Mouse (Mus musculus): ENCODE results near the gene Trim15. TPM values are rescaled to one million over a fixed set of nuclear protein-coding genes. Genes with fewer than 3 reads are reported as not detected.

Trim15 gene
- not detected for total RNA-seq (2023)

DNA sequence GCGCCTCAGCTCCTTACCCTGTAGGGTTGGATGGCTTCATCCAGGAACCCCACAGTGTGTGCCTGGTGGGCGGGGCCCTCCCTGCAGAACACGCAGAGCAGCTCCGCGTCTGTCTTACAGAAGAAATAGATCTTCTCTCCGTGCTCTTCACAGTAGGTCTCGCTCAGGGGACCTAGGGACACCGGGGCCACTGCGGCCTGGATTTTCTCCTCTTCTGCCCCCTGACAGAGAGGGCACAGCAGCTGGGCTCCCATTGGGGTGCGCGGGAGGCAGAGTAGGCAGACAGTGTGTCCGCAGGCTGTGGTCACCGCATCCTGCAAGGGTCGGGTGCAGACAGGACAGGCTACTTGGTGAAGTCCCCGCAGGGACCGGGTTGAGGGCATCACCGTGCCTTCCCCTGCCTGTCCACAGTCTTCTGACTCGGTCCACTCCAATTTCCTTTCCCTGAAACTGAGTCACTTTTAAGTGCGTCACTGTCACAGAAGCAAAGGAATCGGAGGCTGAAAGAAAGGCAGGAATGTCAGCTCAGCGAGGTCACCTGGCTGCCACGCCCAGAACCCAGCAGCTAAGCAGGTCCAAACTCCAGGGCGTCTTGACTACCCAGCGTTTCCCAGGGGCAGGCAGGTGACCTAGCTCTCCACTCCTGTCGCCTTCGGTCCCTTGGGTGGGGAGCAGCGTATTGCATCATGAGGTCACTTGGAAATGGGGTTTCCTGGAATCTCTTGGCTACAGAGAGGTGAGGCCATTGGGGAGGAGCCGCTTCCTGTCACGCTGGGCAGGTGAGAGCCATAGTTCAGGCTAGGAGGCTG, at the start of gene Trim15:
Gene Trim15 (minus strand): TSS at position 492 of the 809 bp plus-strand sequence.

DNA sequence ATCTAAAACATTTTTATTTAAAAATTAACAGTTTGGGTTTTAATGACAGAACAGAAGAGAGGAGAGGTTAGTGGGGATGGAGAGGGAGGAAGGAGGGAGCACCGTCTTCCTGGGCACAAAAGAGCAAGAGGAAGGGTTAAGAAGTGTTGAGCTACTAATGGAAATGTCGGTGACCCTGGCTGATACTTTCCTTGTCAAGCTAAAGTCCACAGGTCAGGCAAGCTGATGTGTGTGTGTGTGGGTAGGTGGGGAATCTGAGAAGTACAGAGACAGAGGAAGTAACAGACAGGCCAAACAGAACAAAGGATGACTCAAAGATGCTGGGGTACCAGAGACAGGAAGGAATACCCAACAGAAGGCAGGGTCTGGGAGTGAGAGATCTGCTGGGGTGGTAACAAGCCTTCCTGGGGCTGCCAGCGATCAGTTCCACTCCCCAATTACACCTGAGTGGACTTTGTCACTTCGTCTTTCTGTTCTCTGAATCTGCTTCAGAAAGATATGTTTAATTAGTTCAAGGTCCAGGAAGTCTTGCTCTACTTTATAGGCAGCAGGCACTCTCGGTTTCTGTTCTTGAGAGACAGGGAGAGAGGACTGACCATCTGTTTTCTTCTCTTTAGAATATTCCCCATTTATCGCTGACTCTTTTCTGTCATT, 30.7 kb upstream of the Trim15 start, which contains the start of gene Trim31:
Gene Trim31 (plus strand): TSS at position 567 of the 654 bp plus-strand sequence.

DNA sequence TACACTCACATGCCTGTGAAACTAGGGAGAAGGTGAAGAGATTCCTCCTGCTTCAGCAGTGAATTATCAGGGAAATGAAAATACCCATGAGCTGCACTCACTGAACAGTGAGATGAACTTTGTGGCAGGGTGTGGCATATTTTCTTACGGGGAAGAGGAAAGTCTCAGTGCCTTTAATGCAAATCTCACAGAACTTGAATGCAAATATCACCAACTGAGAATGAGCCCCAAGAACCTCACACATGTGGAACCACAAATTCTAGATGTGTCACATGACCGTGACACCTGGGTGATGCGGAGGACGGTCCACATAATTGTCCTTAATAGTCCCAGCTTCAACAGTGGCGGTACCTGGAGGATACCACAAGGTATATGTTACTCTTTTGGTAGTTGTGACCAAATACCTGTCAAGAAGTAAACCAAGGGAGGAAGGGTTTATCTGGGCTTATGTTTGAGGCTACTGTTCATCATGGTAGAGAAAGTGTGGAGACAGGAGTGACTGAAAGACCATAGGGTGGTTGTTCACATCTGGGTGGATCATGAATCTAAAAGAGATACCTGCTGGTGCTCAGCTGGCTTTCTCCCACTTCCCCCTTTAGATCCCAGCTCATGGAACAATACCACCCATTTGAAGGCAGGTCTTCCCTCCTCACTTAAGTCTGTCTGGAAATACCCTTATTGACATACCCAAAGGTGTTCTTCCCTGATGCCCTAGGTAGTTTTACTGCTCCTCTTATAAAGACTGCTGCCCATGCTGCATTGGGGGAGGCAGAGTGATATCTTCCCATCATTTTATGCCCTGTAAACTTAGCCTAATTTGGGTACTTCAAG, 23.3 kb upstream of the Trim15 start, which contains the start of gene Trim40:
Gene Trim40 (minus strand): TSS at position 51 of the 831 bp plus-strand sequence.

GRCm38 (mm10) chr17:36869284-36869954, 2.4 kb upstream of the Trim15 start, which contains the start of gene Trim10:
Trim10 (plus strand) TSS chr17:36869574.

GRCm38 (mm10) chr17:36836874-36837647, 29.9 kb downstream of the Trim15 start, which contains the start of gene Trim26:
Trim26 (plus strand) TSS chr17:36837134.

GRCm38 (mm10) chr17:36811871-36812270, 55.1 kb downstream of the Trim15 start, which contains the start of gene H2-M10.6:
H2-M10.6 (plus strand) TSS chr17:36812171.

Other genes with a start within 250 kb of the Trim15 start
- gene H2-M9, start 224.5 kb downstream of the Trim15 start, total RNA-seq (2023), result not detected
- gene H2-M1, start 195.0 kb downstream of the Trim15 start, total RNA-seq (2023), result not detected
- not detected for gene H2-M10.5, start 94.3 kb downstream of the Trim15 start, total RNA-seq (2023)
- not detected for gene H2-M10.6, start 55.0 kb downstream of the Trim15 start, total RNA-seq (2023)
- 125 TPM for gene Trim26, start 30.1 kb downstream of the Trim15 start, total RNA-seq (2023)
- 2.6 TPM for gene Trim10, start 2.4 kb upstream of the Trim15 start, total RNA-seq (2023)
- gene Trim40, start 22.9 kb upstream of the Trim15 start, total RNA-seq (2023), result not detected
- gene Trim31, start 30.9 kb upstream of the Trim15 start, total RNA-seq (2023), result not detected
- 1.4 TPM for gene Rnf39, start 75.7 kb upstream of the Trim15 start, total RNA-seq (2023)
- 70.8 TPM for gene Ppp1r11, start 84.5 kb upstream of the Trim15 start, total RNA-seq (2023)
- gene Znrd1, start 91.3 kb upstream of the Trim15 start, total RNA-seq (2023), result 64.3 TPM
- 1.7 TPM for gene Znrd1as, start 91.4 kb upstream of the Trim15 start, total RNA-seq (2023)
- gene 2410137M14Rik, start 114.0 kb upstream of the Trim15 start, total RNA-seq (2023), result not detected
- not detected for gene H2-M5, start 122.3 kb upstream of the Trim15 start, total RNA-seq (2023)
- not detected for gene Zfp57, start 134.0 kb upstream of the Trim15 start, total RNA-seq (2023)
- not detected for gene Mog, start 156.2 kb upstream of the Trim15 start, total RNA-seq (2023)
- gene Gabbr1, start 178.8 kb upstream of the Trim15 start, total RNA-seq (2023), result 112 TPM
- gene Olfr90, start 221.3 kb upstream of the Trim15 start, total RNA-seq (2023), result 0.21 TPM
- not detected for gene Olfr91, start 231.1 kb upstream of the Trim15 start, total RNA-seq (2023)